Mouse (Mus musculus): ENCODE results near the gene Pmel. TPM values are rescaled to one million over a fixed set of nuclear protein-coding genes. Genes with fewer than 3 reads are reported as not detected.

Pmel gene
- polyA plus RNA-seq, 1 experiment from 2014 or later: 1.1 TPM

DNA sequence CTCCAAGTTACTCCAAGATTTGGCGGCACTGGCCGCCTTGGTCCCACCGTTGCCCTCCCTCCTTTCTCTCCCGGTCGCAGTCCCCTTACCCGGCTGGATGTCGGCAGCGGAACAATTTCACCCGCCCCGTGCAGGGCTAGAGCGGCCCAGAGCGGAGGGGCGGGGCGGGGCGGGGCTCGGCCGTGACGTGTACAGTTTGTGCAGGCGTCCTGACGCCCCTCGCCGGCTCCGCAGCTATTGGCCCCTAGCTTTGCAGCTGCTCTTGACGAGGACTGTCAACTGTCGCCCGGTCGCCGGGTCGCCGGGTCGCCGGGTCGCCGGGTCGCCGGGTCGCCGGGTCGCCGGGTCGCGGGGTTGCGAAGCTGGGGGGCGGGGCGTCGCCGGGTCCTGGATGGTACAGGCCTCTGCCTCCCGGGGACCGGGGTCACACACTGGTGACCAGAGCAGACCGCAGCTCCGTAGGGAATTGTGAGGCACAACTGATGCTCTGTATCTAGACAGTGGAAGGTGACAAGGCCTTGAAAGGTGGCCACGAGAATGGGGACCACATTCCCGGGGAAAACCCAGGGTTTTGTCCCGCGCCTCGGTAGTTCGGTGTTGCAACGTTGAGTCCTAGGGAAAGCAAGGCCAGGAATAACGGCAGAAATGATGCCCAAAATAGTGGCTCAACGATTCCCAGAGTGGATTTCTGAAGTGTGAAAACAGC is 30.1 kb upstream of the Pmel start, which contains the start of gene Suox:
Gene Suox (minus strand): TSS at position 311 of the 706 bp plus-strand sequence.
- peaks cover 11% of the 10 kb centered on the region for H3K27me3 ChIP-seq

GRCm38 (mm10) chr10:128674469-128675008 is 29.5 kb upstream of the Pmel start:
- no peak for ATAC-seq (ENCODE audit: low FRiP score, low read depth)
- WGBS: 4% methylated on average over 9 of the region's 9 CpGs
- Histone ChIP-seq H3K4me1 (peaks cover 13% of the 10 kb centered on the region), H3K4me3 (peak overlapping the region; percentile 76), H3K9me3 (no peaks in the 10 kb centered on the region), H3K9ac (replicated peaks) (peak overlapping the region; percentile 69), H3K27me3 (peaks cover 11% of the 10 kb centered on the region), H3K27ac (replicated peaks) (peak overlapping the region; percentile 68), H3K4me2 (replicated peaks) (peak overlapping the region; percentile 95), H3K36me3 (peaks cover 9% of the 10 kb centered on the region)

More for the DNA sequence above, 30.1 kb upstream of the Pmel start, which contains the start of gene Suox:
- H3K27ac ChIP-seq (replicated peaks): peak within 1 kb of the TSS; percentile 68
- under 1% methylated on average over 60 of the region's 60 CpGs for WGBS
- H3K9ac ChIP-seq (replicated peaks): peak within 1 kb of the TSS; percentile 69
- H3K4me1 ChIP-seq: peaks cover 13% of the 10 kb centered on the region
- peak within 1 kb of the TSS; percentile 76 for H3K4me3 ChIP-seq
- peak; percentile 96 for ATAC-seq (ENCODE audit: low FRiP score, low read depth)
- 0 out of 2 replicates have a peak, but pooled peaks cover 3% of the 10 kb centered on the region for H3K36me3 ChIP-seq
- H3K9me3 ChIP-seq: no peaks in the 10 kb centered on the region
- peak within 1 kb of the TSS; percentile 95 for H3K4me2 ChIP-seq (replicated peaks)

DNA sequence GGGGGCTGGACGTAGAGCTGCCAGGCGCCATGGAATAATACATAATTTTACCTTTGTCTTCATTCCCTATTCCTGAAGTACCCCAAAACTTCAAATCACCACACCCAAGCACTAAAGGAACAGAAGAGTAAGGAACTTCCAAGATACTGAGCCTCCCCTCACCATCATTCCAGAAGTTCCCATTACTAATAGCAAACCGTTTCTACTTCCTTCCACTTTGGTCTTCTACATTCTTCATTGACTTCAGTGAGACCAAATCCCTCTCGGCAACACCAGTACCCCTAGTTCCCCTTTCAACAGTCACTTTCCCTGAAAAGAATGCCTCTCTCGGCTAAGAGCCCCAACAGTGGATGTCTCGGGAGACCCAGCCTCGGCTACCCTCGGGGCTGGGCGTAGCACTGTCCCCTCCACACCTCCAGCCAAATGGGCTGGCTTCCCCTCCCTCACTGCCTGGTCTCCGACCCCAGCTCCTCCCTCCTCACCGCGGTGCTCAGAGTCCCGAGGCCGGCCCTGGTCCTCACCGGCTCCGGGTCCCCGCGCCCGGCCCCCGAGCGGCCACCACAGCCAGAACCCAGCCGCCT is 8.5 kb upstream of the Pmel start:
- WGBS: 1% methylated on average over 22 of the region's 22 CpGs
- no peaks in the 10 kb centered on the region for H3K27me3 ChIP-seq
- ATAC-seq (ENCODE audit: low FRiP score, low read depth): no peak

GRCm38 (mm10) chr10:128695992-128696807 is 7.8 kb upstream of the Pmel start, which contains the start of gene Rab5b:
TSS of gene Rab5b (minus strand) at chr10:128696264.
- ATAC-seq (ENCODE audit: low FRiP score, low read depth): peak; percentile 99
- Histone ChIP-seq H3K27me3 (no peaks in the 10 kb centered on the region), H3K9ac (replicated peaks) (peak within 1 kb of the TSS; percentile 93), H3K4me3 (peak within 1 kb of the TSS; percentile 91), H3K4me1 (peaks cover 12% of the 10 kb centered on the region), H3K9me3 (no peaks in the 10 kb centered on the region), H3K36me3 (peaks cover 30% of the 10 kb centered on the region), H3K27ac (replicated peaks) (peak within 1 kb of the TSS; percentile 98), H3K4me2 (replicated peaks) (peak within 1 kb of the TSS; percentile 73)
- WGBS: under 1% methylated on average over 40 of the region's 40 CpGs

More for the DNA sequence above, 8.5 kb upstream of the Pmel start:
- Histone ChIP-seq H3K27ac (replicated peaks) (peak overlapping the region; percentile 98), H3K9ac (replicated peaks) (peak overlapping the region; percentile 93), H3K36me3 (peaks cover 23% of the 10 kb centered on the region), H3K4me2 (replicated peaks) (peak overlapping the region; percentile 73), H3K4me3 (peak overlapping the region; percentile 91), H3K4me1 (peaks cover 12% of the 10 kb centered on the region), H3K9me3 (no peaks in the 10 kb centered on the region)

DNA sequence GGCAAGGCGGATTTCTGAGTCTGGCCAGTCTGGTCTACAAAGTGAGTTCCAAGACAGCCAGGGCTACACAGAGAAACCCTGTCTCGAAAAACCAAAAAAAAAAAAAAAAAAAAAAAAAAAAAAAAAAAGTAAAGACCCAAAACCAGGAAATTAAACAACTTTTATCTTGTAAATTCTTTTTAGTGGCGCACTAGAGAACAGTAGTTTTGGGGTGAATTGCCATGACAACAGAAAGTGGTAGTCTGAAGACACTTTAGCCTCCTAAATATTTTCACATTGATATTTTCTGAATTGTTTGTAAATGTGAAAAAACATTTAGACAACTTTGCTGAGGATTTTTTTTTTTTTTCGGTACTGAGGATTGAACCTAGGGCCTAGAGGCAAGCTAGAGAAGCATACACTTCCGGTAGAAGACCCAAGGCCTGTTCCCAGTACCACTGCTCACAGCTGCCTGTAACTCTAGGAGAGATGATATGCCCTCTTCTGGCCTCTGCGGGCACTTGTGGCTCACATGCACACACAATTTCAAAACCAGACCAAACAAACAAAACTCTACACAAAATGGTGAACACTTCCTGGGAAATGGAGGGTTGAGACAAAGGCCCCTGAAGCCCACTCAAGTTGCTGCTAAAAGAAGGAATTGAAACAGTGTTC is 6.8 kb upstream of the Pmel start:
- Histone ChIP-seq H3K9me3 (no peaks in the 10 kb centered on the region), H3K9ac (replicated peaks) (no peak overlapping the region), H3K4me3 (no peak overlapping the region), H3K4me1 (peaks cover 12% of the 10 kb centered on the region), H3K4me2 (replicated peaks) (peak overlapping the region; percentile 57), H3K27ac (replicated peaks) (no peak overlapping the region), H3K27me3 (no peaks in the 10 kb centered on the region), H3K36me3 (peaks cover 37% of the 10 kb centered on the region)
- no peak for ATAC-seq (ENCODE audit: low FRiP score, low read depth)
- 89% methylated on average over 6 of the region's 6 CpGs for whole genome bisulfite sequencing

DNA sequence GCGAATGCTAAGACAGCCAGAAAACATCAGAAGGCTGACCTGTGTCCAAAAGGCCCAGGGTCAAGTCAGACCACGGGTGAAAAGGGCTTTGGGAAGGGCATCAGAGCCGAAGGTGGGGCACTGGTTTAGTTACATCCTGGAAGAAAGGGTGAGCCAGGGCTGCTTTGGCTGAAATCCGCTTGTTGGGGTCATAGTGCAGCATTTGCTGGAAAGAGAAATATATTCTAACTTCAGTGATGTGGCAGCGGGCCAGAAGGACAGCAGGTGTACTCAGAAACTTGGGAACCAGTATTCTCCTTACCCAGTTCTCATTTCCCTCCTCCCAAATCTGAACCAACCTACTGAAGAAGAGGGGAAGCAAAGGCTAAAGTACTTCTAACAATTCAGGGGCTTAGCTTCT is 5.0 kb upstream of the Pmel start:
- WGBS: 87% methylated on average over 5 of the region's 5 CpGs
- no peaks in the 10 kb centered on the region for H3K9me3 ChIP-seq
- no peaks in the 10 kb centered on the region for H3K27me3 ChIP-seq
- H3K4me2 ChIP-seq (replicated peaks): no peak overlapping the region
- peaks cover 39% of the 10 kb centered on the region for H3K36me3 ChIP-seq
- H3K4me3 ChIP-seq: no peak overlapping the region
- no peak overlapping the region for H3K27ac ChIP-seq (replicated peaks)
- no peak overlapping the region for H3K9ac ChIP-seq (replicated peaks)
- peaks cover 26% of the 10 kb centered on the region for H3K4me1 ChIP-seq
- no peak for ATAC-seq (ENCODE audit: low FRiP score, low read depth)

DNA sequence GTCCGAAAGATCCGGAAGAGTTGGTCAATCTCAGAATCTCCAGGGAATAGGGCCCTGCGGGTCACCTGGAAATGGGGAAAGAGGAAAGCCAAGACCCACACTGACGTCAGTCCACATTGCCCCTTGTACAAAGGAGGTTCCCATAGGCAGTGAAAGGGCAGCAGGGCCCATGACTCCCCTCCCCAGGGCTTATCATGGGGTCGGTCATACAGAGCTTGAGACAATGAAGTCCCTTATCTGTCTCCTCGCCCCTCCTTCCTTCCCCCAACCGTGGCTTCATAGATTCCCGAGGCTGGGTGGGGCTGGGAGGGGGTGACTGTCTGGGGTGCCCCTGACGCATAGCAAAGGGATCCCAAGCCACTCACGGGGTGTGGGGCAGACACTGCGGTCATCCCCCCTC is 4.4 kb upstream of the Pmel start:
- H3K4me3 ChIP-seq: no peak overlapping the region
- H3K4me2 ChIP-seq (replicated peaks): no peak overlapping the region
- WGBS: 79% methylated on average over 10 of the region's 11 CpGs
- H3K27me3 ChIP-seq: no peaks in the 10 kb centered on the region
- H3K9me3 ChIP-seq: no peaks in the 10 kb centered on the region
- no peak overlapping the region for H3K9ac ChIP-seq (replicated peaks)
- H3K4me1 ChIP-seq: peaks cover 24% of the 10 kb centered on the region
- ATAC-seq (ENCODE audit: low FRiP score, low read depth): no peak
- H3K27ac ChIP-seq (replicated peaks): no peak overlapping the region
- H3K36me3 ChIP-seq: peaks cover 39% of the 10 kb centered on the region

DNA sequence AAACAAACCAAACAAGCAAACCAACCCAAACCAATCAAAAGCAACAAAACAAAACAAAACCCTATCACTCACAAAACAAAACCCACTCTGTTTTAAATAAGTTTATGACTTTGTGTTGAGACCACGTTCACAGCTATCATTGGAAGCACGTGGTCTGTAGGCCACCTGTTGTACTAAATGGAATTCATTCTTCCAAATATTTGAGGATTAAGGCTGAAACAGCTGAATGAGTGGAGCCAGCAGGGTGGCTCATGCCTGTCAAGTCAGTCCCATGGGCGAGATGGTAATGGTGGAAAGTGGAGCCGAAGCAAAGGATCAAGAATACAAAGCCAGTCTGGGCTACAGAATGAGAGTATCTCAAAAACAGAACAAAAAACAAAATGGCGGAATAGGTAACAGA is 3.3 kb upstream of the Pmel start:
- Histone ChIP-seq H3K4me1 (peaks cover 22% of the 10 kb centered on the region), H3K4me3 (no peak overlapping the region), H3K27me3 (0 out of 2 replicates have a peak, but pooled peaks cover under 1% of the 10 kb centered on the region), H3K9ac (replicated peaks) (no peak overlapping the region), H3K36me3 (peaks cover 39% of the 10 kb centered on the region), H3K9me3 (no peaks in the 10 kb centered on the region), H3K4me2 (replicated peaks) (no peak overlapping the region), H3K27ac (replicated peaks) (no peak overlapping the region)
- 79% methylated on average over 5 of the region's 5 CpGs for WGBS
- ATAC-seq (ENCODE audit: low FRiP score, low read depth): no peak

GRCm38 (mm10) chr10:128702328-128703007 is 1.5 kb upstream of the Pmel start:
- no peak overlapping the region for H3K27ac ChIP-seq (replicated peaks)
- 80% methylated on average over 6 of the region's 6 CpGs for WGBS
- H3K4me1 ChIP-seq: peaks cover 23% of the 10 kb centered on the region
- H3K4me2 ChIP-seq (replicated peaks): no peak overlapping the region
- H3K9me3 ChIP-seq: no peaks in the 10 kb centered on the region
- H3K36me3 ChIP-seq: peaks cover 39% of the 10 kb centered on the region
- no peak overlapping the region for H3K9ac ChIP-seq (replicated peaks)
- ATAC-seq (ENCODE audit: low FRiP score, low read depth): no peak
- H3K4me3 ChIP-seq: no peak overlapping the region
- H3K27me3 ChIP-seq: 0 out of 2 replicates have a peak, but pooled peaks cover 5% of the 10 kb centered on the region

- H3K4me2 ChIP-seq (replicated peaks): peak within 1 kb of the TSS; percentile 63
- 0 out of 2 replicates have a peak, but pooled peaks cover 5% of the 10 kb centered on the region for H3K27me3 ChIP-seq
- under 1% methylated on average over 62 of the region's 62 CpGs for WGBS
- peak within 1 kb of the TSS; percentile 65 for H3K4me3 ChIP-seq
- H3K4me1 ChIP-seq: peaks cover 23% of the 10 kb centered on the region
- peak within 1 kb of the TSS; percentile 77 for H3K27ac ChIP-seq (replicated peaks)
- no peaks in the 10 kb centered on the region for H3K9me3 ChIP-seq
- ATAC-seq (ENCODE audit: low FRiP score, low read depth): peak; percentile 94
- peak within 1 kb of the TSS; percentile 65 for H3K9ac ChIP-seq (replicated peaks)
- peaks cover 22% of the 10 kb centered on the region for H3K36me3 ChIP-seq
Measured at GRCm38 (mm10) chr10:128704491-128705316, 709 bp downstream of the Pmel start, which contains the start of gene Cdk2. TSS of gene Cdk2 (minus strand) at chr10:128705031.

Measured in midbrain, embryonic 12.5 days (tissue).